Mouse (Mus musculus) kidney, postnatal 25 days (tissue): Measurements from ENCODE around the gene Cygb.
"Not testable (repeated sequence)": the region's sequence is repeated elsewhere in the genome, so short reads cannot be mapped to it uniquely, and the experiment has no call there.

Experiments used
- DNase-seq, 2 experiments: peaks; one replicate each; pipeline ENCODE4 v3.0.0; 2021; ENCODE audit warnings: mixed read lengths in 2 of 2

The Cygb gene

GRCm38 (mm10) chr11:116674616-116675379, 20.7 kb upstream of the Cygb start:
- peak; percentile 96 to 97 for DNase-seq

DNA sequence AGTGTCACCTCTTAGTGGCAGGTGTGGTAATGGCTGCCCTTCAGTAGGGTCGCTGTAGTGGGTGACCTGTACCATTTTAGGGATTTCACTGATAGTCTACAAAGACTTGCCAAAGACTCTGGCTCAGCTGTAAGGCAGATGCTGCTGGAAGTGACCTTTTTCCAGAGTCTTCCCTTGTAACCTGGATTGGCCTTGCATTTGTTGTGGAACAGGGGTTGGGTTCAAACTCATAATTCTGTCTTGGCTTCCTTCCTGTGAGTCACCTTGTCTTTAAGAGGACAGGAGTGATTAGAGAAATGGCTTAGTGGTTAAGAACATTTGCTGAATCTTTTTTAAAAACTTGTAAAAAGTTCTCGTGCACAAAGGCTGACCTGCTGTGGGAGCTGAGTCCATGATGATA, 19.3 kb upstream of the Cygb start:
- DNase-seq: no peak

DNA sequence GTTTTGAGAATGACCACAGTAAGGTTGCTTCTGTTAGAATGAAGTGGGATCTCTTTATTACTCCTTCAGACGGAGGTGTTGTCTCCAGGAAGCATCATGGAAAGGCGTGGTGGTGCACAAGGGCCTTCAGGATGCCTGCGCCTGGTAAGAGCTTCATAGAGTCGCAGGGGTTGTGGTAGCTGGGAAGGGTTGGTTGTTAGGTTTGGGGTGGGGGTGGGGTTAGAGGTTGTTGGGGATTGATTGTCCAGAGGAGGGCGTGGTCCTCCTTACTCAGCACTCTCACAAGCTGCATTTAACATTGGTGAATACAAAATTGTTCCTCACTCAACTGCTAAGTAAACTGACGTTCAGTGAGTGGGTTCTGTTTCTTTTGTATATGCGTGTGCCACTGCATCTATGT, 18.5 kb upstream of the Cygb start:
- no peak for DNase-seq

DNA sequence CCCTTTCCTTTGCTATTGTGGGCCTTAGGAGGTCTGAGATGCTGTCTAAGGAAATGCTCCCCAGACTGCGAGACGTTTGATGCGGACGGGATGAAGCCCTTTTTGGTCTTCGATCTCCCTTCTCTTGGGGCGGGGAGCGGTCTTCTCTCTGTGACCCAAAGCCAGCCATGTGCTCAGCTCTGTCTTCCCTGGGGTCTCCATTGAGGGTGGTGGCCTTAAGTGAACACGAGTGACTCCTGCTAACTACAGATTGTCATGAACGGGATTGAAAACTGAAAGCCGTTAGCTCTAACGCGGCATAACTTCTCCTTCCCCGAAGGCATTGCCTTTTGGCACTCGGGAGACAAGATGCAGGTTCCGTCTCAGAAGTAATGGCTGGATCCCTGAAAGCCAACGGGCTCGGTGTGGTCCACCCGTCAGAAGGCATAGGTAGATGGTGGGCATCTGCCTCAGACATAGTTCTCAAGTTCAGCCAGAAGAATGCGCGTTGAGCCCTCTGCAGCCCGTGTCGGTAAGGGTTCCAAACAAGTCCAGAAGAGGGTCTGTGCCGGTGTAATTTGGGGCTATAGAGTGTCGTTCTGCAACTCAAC, 17.8 kb upstream of the Cygb start:
- DNase-seq: peak in 1 of 2 experiments; percentile 51

- peak; percentile 98 to 100 for DNase-seq
These were observed 17.2 kb upstream of the Cygb start for GRCm38 (mm10) chr11:116671112-116671844.

- DNase-seq: no peak
These were observed 16.3 kb upstream of the Cygb start for GRCm38 (mm10) chr11:116670386-116670785.

- no peak for DNase-seq
These were observed 15.8 kb upstream of the Cygb start for GRCm38 (mm10) chr11:116669787-116670365.

- DNase-seq: no peak
These were observed 15.2 kb upstream of the Cygb start for GRCm38 (mm10) chr11:116669316-116669715.

GRCm38 (mm10) chr11:116668839-116669238, 14.7 kb upstream of the Cygb start:
- DNase-seq: peak; percentile 54 to 65

- peak; percentile 52 to 84 for DNase-seq
These were observed 14.3 kb upstream of the Cygb start for GRCm38 (mm10) chr11:116668381-116668825.

- DNase-seq: no peak
These were observed 13.8 kb upstream of the Cygb start for GRCm38 (mm10) chr11:116667930-116668329.

GRCm38 (mm10) chr11:116667012-116667411, 12.9 kb upstream of the Cygb start:
- DNase-seq: not testable (repeated sequence)

DNA sequence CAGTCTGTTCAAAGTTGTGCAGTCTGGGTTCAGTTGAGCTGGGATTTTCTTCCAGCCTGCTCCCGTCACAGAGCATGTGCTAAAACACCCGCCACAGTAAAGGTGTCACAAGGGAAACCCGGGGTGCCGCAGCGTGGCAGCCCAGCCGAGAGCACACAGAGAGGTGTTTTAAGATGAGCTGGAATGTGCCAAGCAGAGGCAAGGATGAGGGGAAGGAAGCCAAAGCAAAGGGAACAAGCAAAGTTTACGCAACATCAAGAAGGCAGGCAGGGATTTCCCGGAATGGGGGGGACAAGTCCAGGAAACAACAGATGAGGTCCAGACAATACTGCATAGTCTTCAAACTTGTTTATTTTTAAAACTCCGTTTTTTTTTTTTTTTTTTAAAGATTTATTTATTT, 12.5 kb upstream of the Cygb start:
- no peak for DNase-seq

DNA sequence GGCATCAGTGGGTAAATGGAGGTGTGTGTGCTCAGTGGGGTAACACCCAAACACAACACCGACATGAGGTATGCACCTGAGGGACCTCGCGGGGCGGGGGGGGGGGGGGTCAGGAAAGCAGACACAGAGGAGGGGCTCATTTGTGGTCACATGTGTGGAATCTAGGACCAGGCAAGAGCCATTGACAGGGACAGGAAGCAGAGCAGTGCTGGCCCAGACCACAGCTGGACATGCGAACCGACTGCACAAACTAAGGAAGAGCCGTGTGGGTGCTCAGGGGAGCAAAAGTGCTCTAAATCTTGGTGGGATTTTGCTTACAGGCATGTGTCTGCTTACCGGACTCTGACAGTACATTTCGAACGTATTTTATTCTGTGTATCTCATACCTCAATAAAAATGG, 11.2 kb upstream of the Cygb start:
- no peak for DNase-seq

DNA sequence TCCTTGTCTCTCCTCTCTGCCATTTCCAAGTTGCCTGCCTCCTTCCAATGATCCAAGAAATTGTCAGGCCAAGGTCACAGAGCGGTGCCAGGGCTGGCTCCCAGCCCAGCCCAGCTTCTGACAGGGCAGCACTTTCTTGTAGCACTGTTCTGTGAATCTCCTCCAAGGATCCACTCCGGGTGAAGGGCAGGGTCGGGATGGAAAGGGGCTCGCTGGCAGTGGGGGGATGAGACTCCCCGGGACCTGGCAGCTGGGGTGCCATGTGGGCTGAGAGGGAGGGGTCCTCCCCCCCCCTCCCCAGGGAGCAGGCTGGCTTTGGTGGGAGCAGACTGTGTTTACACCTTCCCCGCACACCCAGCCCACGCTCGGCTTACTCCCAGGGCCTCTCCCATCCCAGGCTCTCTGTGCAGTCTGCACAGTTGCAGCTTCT, 7.8 kb upstream of the Cygb start:
- DNase-seq: peak; percentile 60 to 76

- no peak for DNase-seq
These were observed 7.3 kb upstream of the Cygb start for GRCm38 (mm10) chr11:116661291-116661947.

GRCm38 (mm10) chr11:116660181-116660580, 6.1 kb upstream of the Cygb start:
- no peak for DNase-seq

DNA sequence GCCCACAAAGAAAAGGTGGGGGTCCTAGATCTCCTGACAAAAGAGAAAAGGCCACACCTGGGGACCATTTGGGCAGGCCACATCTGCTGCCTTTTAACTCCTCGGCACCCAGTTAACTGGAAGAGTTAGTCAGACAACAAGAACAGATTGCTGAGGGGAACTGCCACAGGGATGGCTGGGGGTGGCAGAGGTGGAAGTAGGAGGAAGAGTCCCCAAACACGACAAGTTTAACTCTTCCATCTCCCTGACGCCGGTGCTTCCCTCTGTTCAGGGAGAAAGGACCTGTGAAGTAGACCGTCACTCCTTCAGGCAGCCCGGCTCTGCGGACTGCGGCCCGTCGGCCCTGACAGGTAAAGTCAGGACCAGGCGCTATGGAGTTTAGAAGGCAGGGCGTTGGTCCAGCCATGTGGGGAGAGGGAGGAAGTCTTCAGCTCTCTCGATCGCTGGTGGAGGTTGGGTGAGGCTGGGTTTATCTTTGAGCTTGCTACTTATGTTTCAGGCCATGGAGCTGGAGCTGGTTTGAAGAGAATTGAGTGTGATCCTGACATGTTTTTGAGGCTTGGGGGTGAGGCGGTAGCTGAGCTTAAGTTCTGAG, 5.0 kb upstream of the Cygb start:
- no peak for DNase-seq

DNA sequence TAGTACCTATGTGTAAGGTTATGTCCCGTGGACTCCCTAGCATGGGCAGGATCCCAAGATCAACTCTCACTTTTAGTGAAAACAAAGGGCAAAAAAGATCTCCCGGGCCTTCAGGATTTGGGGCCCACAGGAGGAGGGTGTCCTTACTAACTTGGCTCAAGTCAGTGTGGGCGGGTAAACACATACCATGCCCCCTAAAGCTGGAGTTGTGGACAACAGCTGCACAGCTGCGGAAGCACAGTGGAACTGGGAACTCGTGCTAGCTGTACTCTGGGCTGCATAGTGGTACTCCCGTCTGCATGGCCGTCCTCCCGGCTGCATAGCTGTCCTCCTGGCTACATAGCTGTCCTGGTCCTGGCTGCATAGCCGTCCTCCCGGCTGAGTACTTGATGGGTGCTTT, 4.1 kb upstream of the Cygb start:
- DNase-seq: no peak

- peak; percentile 95 to 98 for DNase-seq
These were observed 3.5 kb upstream of the Cygb start for GRCm38 (mm10) chr11:116657311-116658223.
